Mouse (Mus musculus) stomach, embryonic 16.5 days (tissue): Measurements from ENCODE around the gene Ncf1. TPM values are rescaled to one million over a fixed set of nuclear protein-coding genes. Genes with fewer than 3 reads are reported as not detected.

Experiments used
- ATAC-seq: fragments of 200-750 bp; cut with Nextera tagmentation; 2 replicates; pipeline ENCODE4 v1.8.0; 2017; ENCODE audit warnings: moderate number of reproducible peaks, moderate TSS enrichment; ENCODE audit not compliant: insufficient read depth, low FRiP score
- H3K27ac ChIP-seq: fragments of 300-500 bp; sonication (generic); 2 replicates; pipeline ENCODE4 v1.5.1; 2014; ENCODE audit warnings: low read length
- H3K27me3 ChIP-seq: fragments of 300-500 bp; sonication (generic); 2 replicates; pipeline ENCODE4 v1.6.1; 2014; ENCODE audit warnings: low read length, control low read depth, mixed read lengths; ENCODE audit not compliant: control insufficient read depth, insufficient read depth
- H3K36me3 ChIP-seq: fragments of 300-500 bp; sonication (generic); 2 replicates; pipeline ENCODE4 v1.6.1; 2014; ENCODE audit warnings: low read length; ENCODE audit not compliant: control insufficient read depth, insufficient read depth
- H3K4me1 ChIP-seq: fragments of 300-500 bp; sonication (generic); 2 replicates; pipeline ENCODE4 v1.6.1; 2014; ENCODE audit warnings: low read length, control low read depth, mixed read lengths; ENCODE audit not compliant: control insufficient read depth, insufficient read depth
- H3K4me2 ChIP-seq: fragments of 300-500 bp; sonication (generic); 2 replicates; pipeline ENCODE4 v1.6.1; 2014; ENCODE audit warnings: low read depth, low read length, mixed read lengths
- H3K4me3 ChIP-seq: fragments of 300-500 bp; sonication (generic); replicated peaks from 2 replicates; pipeline ENCODE4 v1.5.1; 2014; ENCODE audit warnings: mild to moderate bottlenecking, low read length
- H3K9ac ChIP-seq: fragments of 300-500 bp; sonication (generic); 2 replicates; pipeline ENCODE4 v1.6.1; 2014; ENCODE audit warnings: low read length
- H3K9me3 ChIP-seq: fragments of 300-500 bp; sonication (generic); replicated peaks from 2 replicates; pipeline ENCODE4 v1.6.1; 2016; ENCODE audit warnings: low read length, control low read depth; ENCODE audit not compliant: control insufficient read depth
- WGBS: fragments of 180-500 bp; shearing (Covaris S2); extraction: QIAGEN DNeasy Blood & Tissue Kit; methylation state at CpG from one replicate; pipeline ENCODE4 v1.1.7; 2014; 5-methylcytosine and 5-hydroxymethylcytosine counted together
- polyA plus RNA-seq: library from polyadenylated mRNA; unstranded; fragments of >200 nt; fragmentation: Nextera tagmentation; extraction: Ambion mirVana; gene quantifications from 2 replicates; pipeline ENCODE4 v1.2.1, GENCODE M21; 2015

Gene Ncf1
- polyA plus RNA-seq, 1 experiment from 2014 or later = 8.2 TPM

DNA sequence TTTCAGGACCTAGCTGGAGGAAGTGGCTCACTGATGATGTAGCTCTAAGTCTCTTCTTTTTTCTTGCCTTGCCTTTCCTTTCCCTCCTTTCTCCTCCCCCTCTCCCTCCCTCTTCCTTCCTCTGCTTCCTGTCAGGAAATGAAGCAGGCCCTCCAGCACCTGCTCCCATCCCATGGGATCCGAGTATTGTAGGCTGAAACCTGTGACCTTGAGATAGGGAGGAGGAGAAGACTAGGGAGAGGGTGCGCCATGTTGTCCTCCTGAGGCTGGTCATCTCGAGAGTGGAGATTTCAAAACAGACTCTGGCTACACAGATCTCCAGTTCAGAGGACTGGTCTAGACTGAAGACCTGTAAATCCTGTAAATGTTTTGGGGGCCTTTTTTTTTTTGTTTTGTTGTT, 47.3 kb downstream of the Ncf1 start:
- no peak for ATAC-seq
- Histone ChIP-seq H3K27me3 (no peaks in the 10 kb centered on the region), H3K4me1 (peaks cover 16% of the 10 kb centered on the region), H3K9ac (no peak overlapping the region), H3K27ac (peak overlapping the region; percentile 90; the same call in 1 of the 2 replicates), H3K4me2 (no peak overlapping the region), H3K4me3 (no peak overlapping the region), H3K36me3 (no peaks in the 10 kb centered on the region), H3K9me3 (no peaks in the 10 kb centered on the region)
- WGBS = 54% methylated on average over 3 of the region's 3 CpGs

DNA sequence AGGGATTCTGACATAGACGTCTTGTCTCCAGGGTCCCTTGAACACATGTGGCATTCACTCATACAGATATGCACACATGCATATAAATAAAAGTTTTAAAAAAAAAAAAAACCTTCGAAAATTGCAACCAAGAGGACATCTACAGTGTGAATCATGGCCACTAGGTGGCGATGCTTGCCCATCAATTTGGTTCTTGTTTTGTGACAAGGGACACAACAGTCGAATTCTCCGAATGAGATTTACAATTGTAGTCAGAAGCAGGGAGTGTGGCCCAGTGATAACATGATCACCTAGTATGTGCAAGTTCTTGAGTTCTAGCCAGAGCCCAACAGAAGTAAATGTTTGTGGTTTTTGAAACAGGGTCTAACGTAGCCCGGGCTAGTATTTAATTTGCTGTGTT, 49.6 kb downstream of the Ncf1 start:
- no peak overlapping the region for H3K4me3 ChIP-seq
- WGBS = 18% methylated on average over 7 of the region's 7 CpGs
- no peak for ATAC-seq
- H3K36me3 ChIP-seq = no peaks in the 10 kb centered on the region
- H3K27me3 ChIP-seq = no peaks in the 10 kb centered on the region
- H3K4me1 ChIP-seq = peaks cover 23% of the 10 kb centered on the region
- no peak overlapping the region for H3K27ac ChIP-seq
- no peaks in the 10 kb centered on the region for H3K9me3 ChIP-seq
- no peak overlapping the region for H3K4me2 ChIP-seq
- H3K9ac ChIP-seq = no peak overlapping the region

DNA sequence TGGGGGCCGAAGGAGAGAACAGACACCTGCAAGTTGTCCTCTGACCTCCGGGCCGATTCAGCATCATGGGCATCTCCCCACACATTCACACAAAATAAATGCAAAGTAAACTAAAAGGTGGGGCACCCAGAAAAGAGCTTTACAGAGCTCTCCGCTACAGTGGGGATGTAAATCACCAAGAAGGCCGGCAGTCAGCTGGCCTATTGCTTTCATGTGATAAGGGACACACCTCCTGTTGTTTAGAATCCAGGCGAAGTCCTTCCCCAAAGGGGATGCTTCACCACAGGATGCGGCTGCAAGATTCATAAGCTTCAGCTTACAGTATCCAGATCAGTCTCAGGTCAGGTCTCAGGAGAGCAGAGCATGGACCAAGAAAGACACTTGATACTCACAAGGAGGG, 50.9 kb downstream of the Ncf1 start:
- Histone ChIP-seq H3K4me2 (no peak overlapping the region), H3K36me3 (no peaks in the 10 kb centered on the region), H3K9me3 (no peaks in the 10 kb centered on the region), H3K27ac (no peak overlapping the region), H3K4me1 (peaks cover 25% of the 10 kb centered on the region), H3K9ac (no peak overlapping the region), H3K4me3 (no peak overlapping the region), H3K27me3 (no peaks in the 10 kb centered on the region)
- WGBS = 77% methylated on average over 7 of the region's 7 CpGs
- no peak for ATAC-seq

DNA sequence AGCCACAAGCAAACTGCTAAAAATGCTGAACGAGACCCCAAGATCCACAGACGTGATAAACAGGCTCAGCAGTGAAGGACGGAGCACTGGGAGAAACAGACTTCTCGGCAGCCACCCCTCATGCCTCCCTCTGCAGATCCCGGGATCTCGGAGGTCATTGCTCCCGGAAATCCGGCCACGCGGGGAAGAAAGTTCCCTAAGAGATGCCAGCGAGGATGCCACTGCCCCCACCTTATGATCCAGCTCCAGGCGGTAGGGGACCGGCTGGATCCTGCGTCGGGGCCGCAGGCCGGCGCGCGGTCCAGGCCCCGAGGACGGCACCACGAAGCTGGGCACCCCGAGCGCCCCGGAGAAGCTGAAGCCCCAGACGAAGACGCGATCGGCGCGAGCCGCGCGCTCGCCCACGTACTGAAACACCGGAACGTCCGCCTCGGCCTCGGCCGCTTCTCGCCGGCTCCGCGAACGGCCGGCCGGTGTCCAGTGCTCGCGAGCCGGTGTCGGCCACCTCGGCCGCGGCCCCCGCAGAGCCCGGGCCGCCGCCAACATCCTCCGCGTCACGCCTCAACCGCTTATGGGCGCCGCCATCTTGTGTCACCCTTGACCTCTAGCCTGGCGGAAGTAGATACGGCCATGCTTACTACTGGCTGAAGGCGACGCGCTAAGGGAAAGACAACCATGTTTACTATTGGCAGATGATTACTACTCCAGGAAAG, 53.1 kb downstream of the Ncf1 start, which contains the start of gene Rcc1l:
Gene Rcc1l (minus strand): TSS at position 606 of the 713 bp plus-strand sequence.
- peak; percentile 93 for ATAC-seq
- WGBS = under 1% methylated on average over 71 of the region's 72 CpGs
- peaks cover 10% of the 10 kb centered on the region for H3K4me1 ChIP-seq
- peak within 1 kb of the TSS; percentile 83 for H3K27ac ChIP-seq
- no peaks in the 10 kb centered on the region for H3K27me3 ChIP-seq
- no peaks in the 10 kb centered on the region for H3K9me3 ChIP-seq
- H3K4me2 ChIP-seq = peak within 1 kb of the TSS; percentile 87
- H3K4me3 ChIP-seq = peak within 1 kb of the TSS; percentile 89
- H3K36me3 ChIP-seq = no peaks in the 10 kb centered on the region
- peak within 1 kb of the TSS; percentile 82 for H3K9ac ChIP-seq

DNA sequence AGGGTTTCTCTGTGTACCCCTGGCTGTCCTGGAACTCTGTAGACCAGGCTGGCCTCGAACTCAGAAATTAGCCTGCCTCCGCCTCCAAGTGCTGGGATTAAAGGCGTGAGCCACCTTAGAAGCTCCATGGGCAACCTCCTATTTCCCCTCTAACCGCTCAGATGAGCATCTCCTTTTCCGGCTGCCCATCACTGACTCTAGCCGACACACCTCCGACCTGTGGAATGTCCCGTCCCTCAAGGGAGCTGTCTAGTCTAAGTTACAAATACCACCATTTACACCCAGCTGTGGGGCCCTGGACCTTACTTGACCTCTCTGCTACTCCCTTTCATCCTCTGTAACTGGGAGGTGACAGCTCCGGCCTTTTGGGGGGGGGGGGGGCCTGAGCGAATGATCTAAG, 53.7 kb downstream of the Ncf1 start:
- H3K4me3 ChIP-seq = peak overlapping the region; percentile 89
- 12% methylated on average over 10 of the region's 10 CpGs for WGBS
- peak overlapping the region; percentile 82 for H3K9ac ChIP-seq
- peak overlapping the region; percentile 87 for H3K4me2 ChIP-seq
- no peaks in the 10 kb centered on the region for H3K27me3 ChIP-seq
- H3K36me3 ChIP-seq = no peaks in the 10 kb centered on the region
- no peak for ATAC-seq
- H3K9me3 ChIP-seq = no peaks in the 10 kb centered on the region
- H3K4me1 ChIP-seq = peaks cover 10% of the 10 kb centered on the region
- peak overlapping the region; percentile 83 for H3K27ac ChIP-seq

DNA sequence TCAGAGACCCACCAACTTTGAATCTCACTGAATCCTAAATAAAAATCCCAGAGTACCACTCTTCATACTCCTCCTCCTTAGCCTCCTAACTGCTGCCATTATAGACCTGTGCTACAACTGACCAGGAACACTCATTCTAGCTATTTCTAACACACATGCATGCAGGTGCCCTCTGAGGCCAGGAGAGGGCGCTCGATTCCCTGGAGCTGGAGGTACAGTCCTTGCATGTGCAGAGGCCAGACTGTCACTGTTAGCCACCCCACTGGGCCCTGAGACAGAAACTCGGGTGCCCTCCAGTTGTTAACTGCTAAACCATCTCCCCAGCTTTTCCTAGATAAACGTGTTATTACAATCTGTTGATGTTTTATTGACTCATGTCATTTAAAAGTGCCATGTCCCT, 56.2 kb downstream of the Ncf1 start:
- no peaks in the 10 kb centered on the region for H3K27me3 ChIP-seq
- no peaks in the 10 kb centered on the region for H3K36me3 ChIP-seq
- ATAC-seq = no peak
- 48% methylated on average over 4 of the region's 4 CpGs for WGBS
- peaks cover 10% of the 10 kb centered on the region for H3K4me1 ChIP-seq
- no peak overlapping the region for H3K4me3 ChIP-seq
- no peaks in the 10 kb centered on the region for H3K9me3 ChIP-seq
- H3K27ac ChIP-seq = no peak overlapping the region
- H3K9ac ChIP-seq = no peak overlapping the region
- H3K4me2 ChIP-seq = no peak overlapping the region

DNA sequence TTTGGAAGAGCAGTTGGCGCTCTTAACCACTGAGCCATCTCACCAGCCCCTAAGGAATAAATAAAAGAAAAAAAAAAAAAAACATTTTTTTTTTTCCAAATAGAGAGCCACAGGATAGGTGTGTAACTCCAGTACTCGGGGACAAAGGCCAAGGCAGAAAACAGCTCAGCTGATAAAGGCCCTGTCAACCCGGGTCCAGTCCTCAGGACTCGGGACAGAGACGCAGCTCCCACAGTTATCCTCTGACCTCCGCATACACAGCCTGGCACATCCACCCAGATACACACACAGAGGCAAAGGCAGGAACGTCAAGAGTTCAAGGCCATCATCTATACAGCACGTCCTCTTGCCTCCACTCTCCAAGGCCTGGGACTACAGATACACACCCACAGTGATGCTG, 59.3 kb downstream of the Ncf1 start:
- Histone ChIP-seq H3K27me3 (no peaks in the 10 kb centered on the region), H3K4me1 (0 out of 2 replicates have a peak, but pooled peaks cover 3% of the 10 kb centered on the region), H3K9ac (no peak overlapping the region), H3K27ac (no peak overlapping the region), H3K4me3 (no peak overlapping the region), H3K36me3 (peaks cover 4% of the 10 kb centered on the region; the same call in 1 of the 2 replicates), H3K9me3 (no peaks in the 10 kb centered on the region), H3K4me2 (no peak overlapping the region)
- ATAC-seq = no peak
- 92% methylated on average over 8 of the region's 8 CpGs for WGBS

Other genes with a start within 250 kb of the Ncf1 start
- gene Castor2, start 129.9 kb downstream of the Ncf1 start, polyA plus RNA-seq = 3.8 and 4.4 TPM in 2 replicates
- gene Rcc1l, start 52.9 kb downstream of the Ncf1 start, polyA plus RNA-seq = 20.7 and 25.6 TPM in 2 replicates
- 7.1 and 8.1 TPM in 2 replicates for gene Gtf2ird2, start 45.6 kb downstream of the Ncf1 start, polyA plus RNA-seq
- 138 and 141 TPM in 2 replicates for gene Gtf2i, start 85.1 kb upstream of the Ncf1 start, polyA plus RNA-seq
- 70.5 and 75.0 TPM in 2 replicates for gene Gtf2ird1, start 227.1 kb upstream of the Ncf1 start, polyA plus RNA-seq